Mouse (Mus musculus): ENCODE measurements around the gene Ssbp2. TPM values are rescaled to one million over a fixed set of nuclear protein-coding genes. Genes with fewer than 3 reads are reported as not detected.

Ssbp2 gene
- total and polyA plus RNA-seq, 3 experiments, result 12.6 to 38.4 TPM; not detected in 1

- H3K9me3 ChIP-seq (replicated peaks; ENCODE audit: insufficient read depth, low read length), result no peaks in the 10 kb centered on the region
- DNase-seq (ENCODE audit: low read depth, low spot score), result no peak
- no peaks in the 10 kb centered on the region; a peak in 1 of 4 replicates for H3K36me3 ChIP-seq (ENCODE audit: control insufficient read depth in 1 of 2, insufficient read depth in 2 of 2, low read length in 2 of 2)
- H3K4me1 ChIP-seq (ENCODE audit: control insufficient read depth in 1 of 2, insufficient read depth in 2 of 2, low read length in 2 of 2), result peaks cover 3 to 5% of the 10 kb centered on the region in 2 experiments; a peak in 2 of 4 replicates
- H3K4me3 ChIP-seq (ENCODE audit: control insufficient read depth in 1 of 2, insufficient read depth in 1 of 2, low read depth in 2 of 2, low read length in 2 of 2), result no peak overlapping the region
- H3K79me2 ChIP-seq (ENCODE audit: control insufficient read depth, insufficient read depth, low read length, poor library complexity), result no peaks in the 10 kb centered on the region
- no peak overlapping the region for H3K9ac ChIP-seq (ENCODE audit: control insufficient read depth, low read depth, low read length, poor library complexity, severe bottlenecking)
- no peak overlapping the region for H3K27ac ChIP-seq (ENCODE audit: control insufficient read depth, low read depth, low read length)
- TF ChIP-seq POLR2A (IDR thresholded peaks at IDR 0.05; ENCODE audit: control insufficient read depth in 1 of 2, insufficient read depth in 1 of 2, low read depth in 1 of 2, low read length in 2 of 2, poor library complexity in 1 of 2), result no peak
- no peak for TF ChIP-seq NRF1 (IDR thresholded peaks at IDR 0.05; ENCODE audit: insufficient read depth, low read depth, low read length, poor library complexity, severe bottlenecking)
- no peak for TF ChIP-seq TBP (IDR thresholded peaks at IDR 0.05; ENCODE audit: low read depth, low read length)
- TF ChIP-seq MEF2A (IDR thresholded peaks at IDR 0.05; ENCODE audit: extremely low read depth, insufficient replicate concordance, low read depth, low read length, poor library complexity, severe bottlenecking), result no peak
- TF ChIP-seq RCOR1 (IDR thresholded peaks at IDR 0.05; ENCODE audit: low read depth, low read length), result no peak
- TF ChIP-seq SIN3A (IDR thresholded peaks at IDR 0.05; ENCODE audit: low read length), result no peak
- no peak for TF ChIP-seq USF2 (IDR thresholded peaks at IDR 0.05; ENCODE audit: borderline replicate concordance in 1 of 2, insufficient read depth in 1 of 2, low read depth in 1 of 2, low read length in 2 of 2)
- TF ChIP-seq MAFK (IDR thresholded peaks at IDR 0.05; ENCODE audit: borderline replicate concordance, low read depth, low read length), result no peak
- TF ChIP-seq TAL1 (IDR thresholded peaks at IDR 0.05; ENCODE audit: low read length), result no peak
- TF ChIP-seq ZC3H11A (IDR thresholded peaks at IDR 0.05; ENCODE audit: low read depth, low read length), result no peak
- TF ChIP-seq SMC3 (IDR thresholded peaks at IDR 0.05; ENCODE audit: low read depth, low read length), result no peak
- TF ChIP-seq CTCF (IDR thresholded peaks at IDR 0.05 in 2 of 3, conservative IDR thresholded peaks at IDR 0.05 in 1 of 3; ENCODE audit: control insufficient read depth in 1 of 3, insufficient read depth in 1 of 3, low read depth in 2 of 3, low read length in 3 of 3, poor library complexity in 1 of 3, severe bottlenecking in 1 of 3), result no peak
- no peak for TF ChIP-seq NELFE (IDR thresholded peaks at IDR 0.05; ENCODE audit: low read depth, low read length)
- H3K27me3 ChIP-seq (ENCODE audit: control insufficient read depth in 1 of 2, insufficient read depth in 2 of 2, low read length in 2 of 2), result no peaks in the 10 kb centered on the region
Observed at GRCm38 (mm10) chr13:91605043-91605840, 145.2 kb downstream of the Ssbp2 start.

GRCm38 (mm10) chr13:91610601-91611000 is 150.5 kb downstream of the Ssbp2 start:
- no peak for DNase-seq (ENCODE audit: low read depth, low spot score)
- Histone ChIP-seq H3K4me1 (ENCODE audit: control insufficient read depth in 1 of 2, insufficient read depth in 2 of 2, low read length in 2 of 2) (peaks cover 0 to 11% of the 10 kb centered on the region in 2 experiments; a peak in 2 of 4 replicates), H3K27ac (ENCODE audit: control insufficient read depth, low read depth, low read length) (no peak overlapping the region), H3K27me3 (ENCODE audit: control insufficient read depth in 1 of 2, insufficient read depth in 2 of 2, low read length in 2 of 2) (no peaks in the 10 kb centered on the region), H3K4me3 (ENCODE audit: control insufficient read depth in 1 of 2, insufficient read depth in 1 of 2, low read depth in 2 of 2, low read length in 2 of 2) (no peak overlapping the region), H3K9ac (ENCODE audit: control insufficient read depth, low read depth, low read length, poor library complexity, severe bottlenecking) (no peak overlapping the region), H3K79me2 (ENCODE audit: control insufficient read depth, insufficient read depth, low read length, poor library complexity) (no peaks in the 10 kb centered on the region), H3K9me3 (replicated peaks; ENCODE audit: insufficient read depth, low read length) (no peaks in the 10 kb centered on the region), H3K36me3 (ENCODE audit: control insufficient read depth in 1 of 2, insufficient read depth in 2 of 2, low read length in 2 of 2) (peaks cover 0 to 12% of the 10 kb centered on the region in 2 experiments; a peak in 3 of 4 replicates)
- TF ChIP-seq ZKSCAN1 (IDR thresholded peaks at IDR 0.05; ENCODE audit: low read depth, low read length), result no peak
- TF ChIP-seq ZC3H11A (IDR thresholded peaks at IDR 0.05; ENCODE audit: low read depth, low read length), result no peak
- TF ChIP-seq MAZ (IDR thresholded peaks at IDR 0.05; ENCODE audit: low read depth, low read length), result no peak
- TF ChIP-seq TCF12 (IDR thresholded peaks at IDR 0.05; ENCODE audit: low read depth, low read length), result no peak
- TF ChIP-seq NELFE (IDR thresholded peaks at IDR 0.05; ENCODE audit: low read depth, low read length), result no peak
- no peak for TF ChIP-seq JUND (IDR thresholded peaks at IDR 0.05; ENCODE audit: low read depth, low read length)
- TF ChIP-seq KAT2A (conservative IDR thresholded peaks at IDR 0.05; ENCODE audit: low read depth, low read length), result no peak
- TF ChIP-seq NRF1 (IDR thresholded peaks at IDR 0.05; ENCODE audit: insufficient read depth, low read depth, low read length, poor library complexity, severe bottlenecking), result no peak
- TF ChIP-seq GABPA (IDR thresholded peaks at IDR 0.05; ENCODE audit: low read depth, low read length), result no peak
- no peak for TF ChIP-seq MEF2A (IDR thresholded peaks at IDR 0.05; ENCODE audit: extremely low read depth, insufficient replicate concordance, low read depth, low read length, poor library complexity, severe bottlenecking)

All from MEL (cell line).